Mouse (Mus musculus) liver, embryonic 11.5 days (tissue): ENCODE data around the gene Itih1. TPM values are rescaled to one million over a fixed set of nuclear protein-coding genes. Genes with fewer than 3 reads are reported as not detected.

Experiments used
- polyA plus RNA-seq: library from polyadenylated mRNA; unstranded; fragments of >200 nt; fragmentation: Nextera tagmentation; extraction: Ambion mirVana; gene quantifications from 2 replicates; pipeline ENCODE4 v1.2.1, GENCODE M21; 2014

Gene Itih1
- polyA plus RNA-seq, 1 experiment from 2014 or later: 16.3 TPM

Other genes with a start within 250 kb of the Itih1 start
- gene Sfmbt1, start 228.4 kb downstream of the Itih1 start, polyA plus RNA-seq: 23.0 and 24.5 TPM in 2 replicates
- gene Tmem110, start 117.7 kb downstream of the Itih1 start, polyA plus RNA-seq: 22.6 and 26.1 TPM in 2 replicates
- 0.25 and 0.45 TPM in 2 replicates for gene Mustn1, start 64.1 kb downstream of the Itih1 start, polyA plus RNA-seq
- 3.4 and 4.4 TPM in 2 replicates for gene Itih4, start 56.8 kb downstream of the Itih1 start, polyA plus RNA-seq
- 57.8 and 64.8 TPM in 2 replicates for gene Itih3, start 19.5 kb downstream of the Itih1 start, polyA plus RNA-seq
- gene Nek4, start 8.1 kb upstream of the Itih1 start, polyA plus RNA-seq: 13.2 and 14.3 TPM in 2 replicates
- 33.7 and 41.6 TPM in 2 replicates for gene Glt8d1, start 58.1 kb upstream of the Itih1 start, polyA plus RNA-seq
- 309 and 326 TPM in 2 replicates for gene Spcs1, start 58.4 kb upstream of the Itih1 start, polyA plus RNA-seq
- 72.8 and 73.0 TPM in 2 replicates for gene Pbrm1, start 75.8 kb upstream of the Itih1 start, polyA plus RNA-seq
- gene Gnl3, start 75.9 kb upstream of the Itih1 start, polyA plus RNA-seq: 265 and 268 TPM in 2 replicates
- gene Smim4, start 185.7 kb upstream of the Itih1 start, polyA plus RNA-seq: 90.3 and 107 TPM in 2 replicates
- 401 and 406 TPM in 2 replicates for gene Nt5dc2, start 187.8 kb upstream of the Itih1 start, polyA plus RNA-seq
- gene Stab1, start 225.4 kb upstream of the Itih1 start, polyA plus RNA-seq: 25.3 and 39.9 TPM in 2 replicates